Mouse (Mus musculus) hindbrain, embryonic 12.5 days (tissue): ENCODE measurements at regions not wholly inside any gene's neighbourhood (a gene's known extent, or its start where the extent isn't known, plus 50 kb on each side); places are given as distances from the start of the nearest gene placed in this dataset.

Experiments
- ATAC-seq: fragments of 200-750 bp; cut with Nextera tagmentation; 2 replicates; pipeline ENCODE4 v1.8.0; 2017; ENCODE audit warnings: moderate TSS enrichment; ENCODE audit not compliant: low FRiP score
- H3K27ac ChIP-seq: fragments of 300-500 bp; sonication (generic); 2 replicates; pipeline ENCODE4 v1.5.1; 2016; ENCODE audit warnings: mild to moderate bottlenecking
- H3K27me3 ChIP-seq: fragments of 300-500 bp; sonication (generic); 2 replicates; pipeline ENCODE4 v1.6.1; 2016; ENCODE audit warnings: mild to moderate bottlenecking
- H3K36me3 ChIP-seq: fragments of 300-500 bp; sonication (generic); 2 replicates; pipeline ENCODE4 v1.6.1; 2016; ENCODE audit warnings: mild to moderate bottlenecking
- H3K4me1 ChIP-seq: fragments of 300-500 bp; sonication (generic); 2 replicates; pipeline ENCODE4 v1.6.1; 2016
- H3K4me2 ChIP-seq: fragments of 300-500 bp; sonication (generic); replicated peaks from 2 replicates; pipeline ENCODE4 v1.6.1; 2016; ENCODE audit warnings: mild to moderate bottlenecking
- H3K4me3 ChIP-seq: fragments of 300-500 bp; sonication (generic); 2 replicates; pipeline ENCODE4 v1.5.1; 2016; ENCODE audit warnings: mild to moderate bottlenecking
- H3K9ac ChIP-seq: fragments of 300-500 bp; sonication (generic); 2 replicates; pipeline ENCODE4 v1.6.1; 2016; ENCODE audit warnings: mild to moderate bottlenecking, moderate library complexity
- H3K9me3 ChIP-seq: fragments of 300-500 bp; sonication (generic); replicated peaks from 2 replicates; pipeline ENCODE4 v1.6.1; 2016; ENCODE audit warnings: mild to moderate bottlenecking
- WGBS: fragments of 180-500 bp; shearing (Covaris S2); methylation state at CpG from one replicate; pipeline ENCODE4 v1.1.7; 2016; 5-methylcytosine and 5-hydroxymethylcytosine counted together

DNA sequence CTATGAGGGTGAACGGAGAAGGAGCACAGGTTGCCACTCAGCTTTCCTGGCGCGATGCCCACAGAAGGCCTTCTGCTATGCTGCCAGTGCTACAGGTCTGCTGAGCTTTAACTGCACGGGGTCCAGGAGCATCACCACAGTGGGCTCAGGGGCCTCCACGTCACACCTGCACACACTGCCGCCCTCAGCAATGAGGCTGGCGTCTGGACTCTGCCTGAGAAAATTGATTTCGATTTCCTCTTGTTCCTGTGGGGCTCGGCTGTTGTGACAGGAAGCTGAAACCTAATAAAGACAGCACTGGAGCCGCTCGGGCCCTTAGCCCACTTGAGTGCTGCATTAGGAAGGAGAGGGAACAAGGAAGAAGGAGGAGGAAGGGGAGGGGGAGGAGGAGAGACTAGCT lies 239.5 kb upstream of the Ncam1 start:
- 56% methylated on average over 11 of the region's 11 CpGs for WGBS
- H3K4me3 ChIP-seq, result no peak overlapping the region
- no peak; the same call in 1 of the 2 replicates for ATAC-seq
- no peak overlapping the region for H3K9ac ChIP-seq
- no peaks in the 10 kb centered on the region for H3K27me3 ChIP-seq
- H3K9me3 ChIP-seq, result no peaks in the 10 kb centered on the region
- H3K36me3 ChIP-seq, result no peaks in the 10 kb centered on the region
- H3K27ac ChIP-seq, result 0 out of 2 replicates have a peak overlapping the region, but pooled peaks have one; percentile 8
- H3K4me2 ChIP-seq, result no peak overlapping the region
- H3K4me1 ChIP-seq, result no peaks in the 10 kb centered on the region; the same call in 1 of the 2 replicates

DNA sequence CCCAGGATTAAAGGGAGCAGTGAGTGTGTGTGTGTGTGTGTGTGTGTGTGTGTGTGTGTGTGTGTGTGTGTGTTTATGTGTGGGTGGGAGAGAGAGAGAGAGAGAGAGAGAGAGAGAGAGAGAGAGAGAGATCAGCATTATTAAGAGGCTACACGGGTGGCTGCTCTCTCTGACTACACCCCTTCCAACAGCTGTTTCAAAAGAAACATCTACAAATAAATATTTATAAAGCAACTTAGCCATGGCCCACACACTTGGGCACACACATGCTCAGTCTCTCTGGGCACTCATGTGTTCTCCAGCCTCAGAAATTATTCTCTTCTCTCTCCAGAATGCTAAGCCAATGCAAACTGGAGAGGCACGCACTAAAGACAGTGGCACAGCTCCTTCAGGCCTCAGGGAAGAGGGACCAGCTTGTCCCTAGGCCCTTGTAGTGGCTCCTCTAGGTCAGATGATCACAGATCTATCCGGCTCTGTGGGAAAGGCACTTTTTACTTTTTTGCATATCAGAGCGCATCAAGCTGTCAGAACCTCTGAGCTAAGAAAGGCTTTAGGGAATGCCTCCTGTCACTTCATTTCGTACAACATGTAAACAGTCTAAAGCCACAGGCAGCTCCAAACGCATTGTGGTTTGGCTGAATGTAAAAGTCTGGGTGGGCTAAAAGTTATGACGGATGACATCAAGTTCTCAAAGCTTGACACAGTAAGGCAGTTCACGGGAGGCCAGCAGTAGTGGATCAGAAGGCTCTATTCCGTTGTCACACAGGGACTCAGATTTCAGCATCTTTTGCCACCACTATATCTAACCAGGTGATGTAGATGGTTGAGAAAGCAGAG lies 233.8 kb upstream of the Ncam1 start:
- H3K9ac ChIP-seq, result no peak overlapping the region
- WGBS, result 58% methylated on average over 9 of the region's 9 CpGs
- no peak overlapping the region for H3K4me2 ChIP-seq
- H3K36me3 ChIP-seq, result no peaks in the 10 kb centered on the region
- H3K27me3 ChIP-seq, result no peaks in the 10 kb centered on the region
- H3K4me1 ChIP-seq, result peaks cover 14% of the 10 kb centered on the region
- H3K27ac ChIP-seq, result no peak overlapping the region
- ATAC-seq, result no peak
- no peak overlapping the region for H3K4me3 ChIP-seq
- no peaks in the 10 kb centered on the region for H3K9me3 ChIP-seq

DNA sequence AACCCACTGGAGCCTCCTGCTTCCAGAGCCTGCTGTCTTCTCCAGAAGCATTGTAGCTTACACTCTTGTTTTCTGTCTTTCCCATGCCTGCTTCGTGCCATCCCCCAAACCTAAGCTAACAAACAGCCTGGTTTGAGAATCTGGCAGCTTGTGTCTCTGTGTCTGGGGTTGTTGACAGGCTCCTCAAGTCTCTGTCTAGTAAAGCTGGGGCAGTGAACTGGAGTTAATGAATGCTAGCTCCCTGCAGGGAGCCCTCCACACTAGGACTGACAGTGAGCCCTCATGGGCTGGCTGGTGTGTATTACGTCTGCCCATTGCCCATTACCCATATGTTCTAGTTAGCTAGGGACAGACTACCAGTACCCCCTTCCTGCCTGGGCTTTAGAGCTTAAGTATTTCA lies 232.6 kb upstream of the Ncam1 start:
- Histone ChIP-seq H3K4me1 (peaks cover 14% of the 10 kb centered on the region), H3K27ac (no peak overlapping the region), H3K4me3 (no peak overlapping the region), H3K4me2 (no peak overlapping the region), H3K9ac (no peak overlapping the region), H3K36me3 (no peaks in the 10 kb centered on the region), H3K27me3 (no peaks in the 10 kb centered on the region), H3K9me3 (no peaks in the 10 kb centered on the region)
- ATAC-seq, result no peak
- WGBS, result 28% methylated on average over 2 of the region's 2 CpGs

DNA sequence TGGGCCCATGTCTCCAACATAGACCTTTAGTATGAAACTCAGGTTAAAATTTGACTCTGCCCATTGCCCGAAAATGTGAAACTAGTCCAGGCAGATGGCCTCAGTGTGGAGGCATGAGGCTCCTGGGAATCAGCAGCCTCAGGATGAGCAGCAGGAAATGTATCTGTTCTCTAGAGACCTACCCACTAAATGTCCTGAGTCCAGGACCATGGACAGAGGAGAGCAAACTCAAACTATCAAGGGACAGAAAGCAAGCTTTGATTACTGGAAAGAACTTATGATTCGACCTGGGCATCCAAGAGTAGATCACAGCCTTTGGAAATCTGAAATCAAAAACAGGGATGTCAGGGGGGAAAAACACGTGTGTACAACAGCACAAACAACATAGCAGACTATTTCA lies 230.3 kb upstream of the Ncam1 start:
- H3K9ac ChIP-seq, result no peak overlapping the region
- peaks cover 14% of the 10 kb centered on the region for H3K4me1 ChIP-seq
- H3K9me3 ChIP-seq, result no peaks in the 10 kb centered on the region
- no peak overlapping the region for H3K27ac ChIP-seq
- no peak for ATAC-seq
- H3K27me3 ChIP-seq, result no peaks in the 10 kb centered on the region
- no peak overlapping the region for H3K4me2 ChIP-seq
- no peak overlapping the region for H3K4me3 ChIP-seq
- no peaks in the 10 kb centered on the region for H3K36me3 ChIP-seq
- 65% methylated on average over 3 of the region's 3 CpGs for WGBS

DNA sequence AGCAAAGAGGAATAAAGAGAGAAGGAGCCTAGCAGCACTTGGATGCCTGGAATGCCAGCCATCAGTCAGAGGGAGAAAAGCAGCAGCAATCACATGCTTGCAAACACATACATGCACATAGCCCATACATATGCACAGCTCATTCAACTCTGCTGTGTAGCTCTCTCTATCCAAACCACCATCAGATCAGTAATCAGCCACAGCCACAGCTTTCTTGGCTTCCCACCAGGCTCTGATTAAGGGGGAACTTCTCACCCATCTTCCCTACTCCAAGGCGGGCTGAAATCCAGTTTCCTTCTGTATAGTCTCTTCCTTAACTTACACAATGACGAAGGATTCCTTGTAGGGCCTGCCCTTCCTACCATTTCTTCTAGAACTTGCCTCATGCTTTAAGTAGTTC lies 229.8 kb upstream of the Ncam1 start:
- WGBS, result 87% methylated on average over 2 of the region's 2 CpGs
- no peak for ATAC-seq
- H3K9ac ChIP-seq, result no peak overlapping the region
- no peaks in the 10 kb centered on the region for H3K36me3 ChIP-seq
- H3K9me3 ChIP-seq, result no peaks in the 10 kb centered on the region
- H3K27ac ChIP-seq, result no peak overlapping the region
- no peak overlapping the region for H3K4me3 ChIP-seq
- peaks cover 14% of the 10 kb centered on the region for H3K4me1 ChIP-seq
- no peaks in the 10 kb centered on the region for H3K27me3 ChIP-seq
- no peak overlapping the region for H3K4me2 ChIP-seq

DNA sequence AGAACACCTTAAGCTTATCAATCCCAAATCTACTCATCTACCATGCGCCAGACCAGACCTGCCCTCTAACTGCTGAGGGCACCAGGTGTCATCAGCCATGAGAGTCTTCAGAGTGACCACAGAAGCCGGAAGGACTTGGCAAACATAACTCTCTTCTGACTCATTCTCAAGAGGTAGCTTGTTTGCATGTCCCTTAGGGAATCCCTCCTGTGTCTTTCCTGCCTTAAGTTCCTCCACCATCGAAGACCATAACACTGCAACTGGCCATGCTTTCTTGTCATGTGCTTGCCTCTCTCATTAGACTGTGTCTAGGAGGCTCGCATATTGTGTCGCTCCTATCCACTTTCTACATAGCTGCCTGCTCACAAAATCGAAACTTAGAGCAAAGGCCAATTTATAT lies 226.1 kb upstream of the Ncam1 start:
- Histone ChIP-seq H3K4me1 (no peaks in the 10 kb centered on the region), H3K27me3 (no peaks in the 10 kb centered on the region), H3K9me3 (no peaks in the 10 kb centered on the region), H3K4me2 (no peak overlapping the region), H3K9ac (no peak overlapping the region), H3K4me3 (no peak overlapping the region), H3K36me3 (no peaks in the 10 kb centered on the region), H3K27ac (no peak overlapping the region)
- ATAC-seq, result no peak
- WGBS, result 91% methylated on average over 6 of the region's 6 CpGs

DNA sequence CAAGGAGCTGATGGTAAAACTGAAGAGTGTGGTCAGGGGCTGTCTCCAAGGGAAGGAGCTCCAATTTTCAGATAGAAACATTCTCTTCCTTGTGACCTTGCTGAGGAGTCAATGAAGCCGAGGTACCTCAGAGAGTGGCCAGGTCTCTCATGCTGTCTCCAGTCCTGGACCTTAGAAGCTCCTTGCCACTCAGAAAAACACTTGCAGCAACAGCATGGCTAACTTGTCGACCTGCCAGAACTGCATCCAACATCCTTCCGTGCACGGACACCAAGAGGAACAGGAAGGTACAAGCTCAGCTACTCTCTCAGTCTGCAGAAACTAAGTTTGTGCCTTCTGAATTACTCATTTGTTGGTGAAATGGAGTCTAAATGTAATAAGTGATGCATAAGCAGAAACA lies 214.9 kb upstream of the Ncam1 start:
- Histone ChIP-seq H3K9ac (no peak overlapping the region), H3K27ac (no peak overlapping the region), H3K9me3 (no peaks in the 10 kb centered on the region), H3K27me3 (no peaks in the 10 kb centered on the region), H3K4me2 (no peak overlapping the region), H3K4me1 (no peaks in the 10 kb centered on the region), H3K36me3 (no peaks in the 10 kb centered on the region), H3K4me3 (no peak overlapping the region)
- WGBS, result 88% methylated on average over 4 of the region's 4 CpGs
- ATAC-seq, result no peak

DNA sequence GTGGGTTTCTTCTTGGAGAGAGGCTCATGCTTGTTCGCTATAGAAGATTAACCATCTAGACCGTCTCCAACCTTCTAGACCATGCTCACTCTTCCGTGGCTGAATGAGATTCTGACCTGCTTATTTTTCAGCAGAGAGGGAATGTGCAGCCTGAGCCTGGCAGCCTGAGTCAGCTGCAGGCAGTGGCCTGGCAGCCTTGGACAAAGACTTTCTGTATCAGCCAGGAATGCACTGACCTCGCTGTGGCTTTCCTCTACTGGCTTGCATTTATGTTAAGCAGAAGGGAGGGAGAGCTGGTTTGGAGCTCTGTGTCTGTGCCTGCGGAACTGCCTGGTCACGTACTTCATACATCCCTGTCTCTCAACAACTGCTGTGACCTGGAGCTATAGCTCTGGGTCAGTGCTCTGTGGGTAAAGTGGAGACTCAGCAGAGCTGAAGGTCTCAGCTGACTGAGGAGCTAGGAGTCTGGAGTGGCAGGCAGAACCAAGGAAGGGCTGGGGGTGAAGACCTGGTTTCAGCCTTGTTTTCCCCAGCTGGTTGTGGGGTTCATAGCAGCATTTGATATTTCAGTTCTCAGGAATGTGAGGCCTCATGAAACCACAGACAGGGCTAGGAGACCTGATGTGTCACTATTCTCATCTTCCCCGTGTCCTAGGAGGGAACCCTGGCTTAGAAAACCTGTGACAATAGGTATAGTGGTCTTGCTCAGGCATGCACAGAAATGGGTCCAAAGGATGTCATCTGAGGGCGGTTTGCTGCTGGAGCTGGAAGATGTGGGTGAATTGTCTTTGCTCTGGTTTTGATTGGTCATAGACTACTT lies 207.2 kb upstream of the Ncam1 start:
- peak overlapping the region; percentile 73 for H3K27ac ChIP-seq
- no peaks in the 10 kb centered on the region for H3K27me3 ChIP-seq
- no peaks in the 10 kb centered on the region for H3K36me3 ChIP-seq
- no peak overlapping the region for H3K4me2 ChIP-seq
- 32% methylated on average over 8 of the region's 8 CpGs for WGBS
- H3K9ac ChIP-seq, result no peak overlapping the region
- ATAC-seq, result peak; percentile 71
- H3K4me1 ChIP-seq, result peaks cover 10% of the 10 kb centered on the region
- H3K9me3 ChIP-seq, result no peaks in the 10 kb centered on the region
- H3K4me3 ChIP-seq, result no peak overlapping the region

DNA sequence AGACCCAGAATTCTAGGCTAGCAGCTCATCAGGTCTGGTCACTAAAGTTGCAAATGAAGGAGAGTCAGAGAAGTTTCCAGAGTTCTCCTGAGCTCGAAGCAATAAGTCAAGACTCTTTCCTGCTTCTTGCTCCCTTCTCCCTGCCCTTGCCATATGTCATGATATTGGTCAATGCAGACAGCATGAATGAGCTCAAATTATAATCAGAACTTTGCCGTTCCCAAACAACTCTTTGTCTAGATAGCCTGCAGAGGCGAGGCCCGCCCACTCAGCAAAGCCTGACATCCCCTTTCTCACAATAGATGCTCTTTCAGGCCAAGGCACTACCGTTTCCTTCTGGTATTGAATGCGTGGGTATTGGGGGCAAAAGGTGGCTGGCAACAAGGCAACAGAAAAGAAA lies 204.0 kb upstream of the Ncam1 start:
- WGBS, result 62% methylated on average over 6 of the region's 6 CpGs
- Histone ChIP-seq H3K27me3 (no peaks in the 10 kb centered on the region), H3K9me3 (no peaks in the 10 kb centered on the region), H3K4me3 (no peak overlapping the region), H3K4me1 (peaks cover 16% of the 10 kb centered on the region), H3K4me2 (no peak overlapping the region), H3K9ac (no peak overlapping the region), H3K36me3 (no peaks in the 10 kb centered on the region), H3K27ac (no peak overlapping the region)
- no peak for ATAC-seq

DNA sequence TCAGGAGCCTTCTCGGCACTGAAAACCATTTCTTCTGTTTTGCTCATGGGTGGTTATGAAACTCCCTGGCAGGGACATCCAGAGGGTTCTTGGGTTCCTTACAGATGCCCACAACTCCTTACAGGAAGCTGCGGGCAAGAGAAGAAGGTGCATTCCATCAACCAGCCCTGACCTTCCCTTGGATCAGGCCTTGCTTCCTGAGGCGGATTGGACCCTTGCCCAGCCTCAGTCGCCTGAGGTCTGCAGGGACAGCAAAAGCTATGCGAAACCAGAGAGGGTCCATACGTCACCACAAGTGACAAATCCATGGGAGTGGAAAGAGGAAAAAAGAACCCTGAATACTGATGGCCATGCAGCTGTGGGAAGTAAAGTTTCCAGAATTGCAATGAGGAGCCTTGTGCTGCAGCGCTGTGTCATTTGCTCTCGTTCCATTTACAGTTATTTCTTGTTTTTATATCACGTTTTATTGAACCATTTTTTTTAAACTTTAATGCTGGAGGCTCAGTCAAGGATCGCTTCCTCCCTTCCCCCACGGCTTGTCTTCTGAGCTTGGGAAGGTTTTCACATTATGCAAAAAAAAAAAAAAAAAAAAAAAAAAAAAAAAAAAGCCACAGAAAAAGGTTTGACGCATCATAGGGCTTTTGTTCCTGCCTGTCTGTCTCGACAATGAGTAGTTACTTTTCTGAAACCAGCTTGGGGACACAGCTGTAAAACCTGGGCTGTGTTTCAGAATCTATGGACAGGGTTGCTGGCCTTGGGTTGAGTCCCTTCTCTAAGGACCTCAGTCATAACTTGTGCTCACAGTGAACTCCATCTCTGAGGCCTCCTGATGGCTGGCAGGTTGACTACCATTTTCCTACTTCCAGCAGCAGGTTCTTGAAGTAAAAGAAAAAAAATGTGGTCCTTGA lies 202.0 kb upstream of the Ncam1 start:
- WGBS, result 62% methylated on average over 13 of the region's 13 CpGs
- H3K4me3 ChIP-seq, result no peak overlapping the region
- 0 out of 2 replicates have a peak overlapping the region, but pooled peaks have one; percentile 30 for H3K27ac ChIP-seq
- ATAC-seq, result no peak
- no peaks in the 10 kb centered on the region for H3K36me3 ChIP-seq
- H3K4me1 ChIP-seq, result peaks cover 10% of the 10 kb centered on the region
- no peaks in the 10 kb centered on the region for H3K27me3 ChIP-seq
- H3K4me2 ChIP-seq, result no peak overlapping the region
- peaks cover 5% of the 10 kb centered on the region for H3K9me3 ChIP-seq
- no peak overlapping the region for H3K9ac ChIP-seq

DNA sequence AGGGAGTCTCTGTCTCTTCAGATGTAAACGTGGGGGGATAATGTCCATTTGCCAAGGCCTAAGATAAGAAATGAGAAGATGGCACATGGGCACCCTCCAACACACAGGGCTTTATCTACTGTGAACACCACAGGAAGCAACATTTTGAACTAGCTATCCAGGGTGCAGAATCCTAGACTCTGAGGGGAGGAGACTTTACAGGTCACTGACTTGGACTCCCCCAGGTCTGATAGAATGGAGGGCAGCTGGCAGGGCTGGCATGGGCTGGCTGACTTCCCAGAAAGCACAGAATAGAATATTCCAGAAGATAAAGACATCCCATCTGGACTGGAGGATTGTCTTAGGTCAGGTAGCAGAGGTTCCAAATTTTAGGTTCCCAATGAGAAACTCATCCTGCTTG lies 201.2 kb upstream of the Ncam1 start:
- H3K36me3 ChIP-seq, result no peaks in the 10 kb centered on the region
- no peak overlapping the region for H3K4me2 ChIP-seq
- peaks cover 11% of the 10 kb centered on the region for H3K9me3 ChIP-seq
- no peak overlapping the region for H3K4me3 ChIP-seq
- H3K27me3 ChIP-seq, result no peaks in the 10 kb centered on the region
- H3K4me1 ChIP-seq, result peaks cover 6% of the 10 kb centered on the region
- 79% methylated on average over 1 of the region's 1 CpGs for WGBS
- H3K27ac ChIP-seq, result no peak overlapping the region
- no peak overlapping the region for H3K9ac ChIP-seq
- no peak for ATAC-seq

DNA sequence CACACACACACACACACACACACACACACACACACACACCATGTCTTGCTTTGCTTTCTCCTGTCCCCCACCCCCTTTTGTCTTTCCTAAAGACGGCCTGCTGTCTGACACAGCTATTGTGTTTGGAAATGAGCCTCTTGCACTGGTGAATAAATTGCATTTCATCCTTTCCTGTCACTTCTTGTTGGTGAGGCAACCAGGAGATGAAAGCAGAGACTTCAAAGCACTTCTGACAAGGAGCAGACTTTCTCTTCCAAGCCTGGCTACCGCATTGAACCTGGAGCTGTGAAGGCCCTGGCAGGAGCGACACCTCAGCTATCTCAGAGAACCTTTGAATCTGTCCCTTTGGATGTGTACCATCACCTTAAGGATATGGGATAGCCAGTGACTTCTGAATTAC lies 199.4 kb upstream of the Ncam1 start:
- Histone ChIP-seq H3K4me1 (peaks cover 6% of the 10 kb centered on the region), H3K4me2 (no peak overlapping the region), H3K27me3 (no peaks in the 10 kb centered on the region), H3K36me3 (no peaks in the 10 kb centered on the region), H3K4me3 (no peak overlapping the region), H3K27ac (no peak overlapping the region), H3K9me3 (peaks cover 14% of the 10 kb centered on the region), H3K9ac (no peak overlapping the region)
- no peak for ATAC-seq
- WGBS, result 38% methylated on average over 3 of the region's 3 CpGs
